Mouse (Mus musculus): ENCODE measurements around the gene Rdh11. TPM values are rescaled to one million over a fixed set of nuclear protein-coding genes. Genes with fewer than 3 reads are reported as not detected.

The Rdh11 gene
- polyA plus RNA-seq, 1 experiment from 2014 or later: 12.8 TPM

- no peak overlapping the region for H3K9ac ChIP-seq
- H3K36me3 ChIP-seq: no peaks in the 10 kb centered on the region
- H3K27me3 ChIP-seq: peaks cover 3% of the 10 kb centered on the region; the same call in 1 of the 2 replicates
- H3K9me3 ChIP-seq (replicated peaks): no peaks in the 10 kb centered on the region
- no peak overlapping the region for H3K4me2 ChIP-seq
- ATAC-seq (replicated peaks; ENCODE audit: insufficient number of reproducible peaks, insufficient read depth, low FRiP score, low read depth): no peak
- H3K4me3 ChIP-seq: no peak overlapping the region
- no peak overlapping the region for H3K27ac ChIP-seq
- 0 out of 2 replicates have a peak, but pooled peaks cover 3% of the 10 kb centered on the region for H3K4me1 ChIP-seq (replicated peaks)
Observed at GRCm38 (mm10) chr12:79138999-79139398, 53.1 kb downstream of the Rdh11 start.

- Histone ChIP-seq H3K36me3 (no peaks in the 10 kb centered on the region), H3K9me3 (replicated peaks) (no peaks in the 10 kb centered on the region), H3K4me3 (no peak overlapping the region), H3K4me1 (replicated peaks) (0 out of 2 replicates have a peak, but pooled peaks cover 3% of the 10 kb centered on the region), H3K9ac (no peak overlapping the region), H3K27me3 (peaks cover 19% of the 10 kb centered on the region), H3K27ac (no peak overlapping the region), H3K4me2 (no peak overlapping the region)
- WGBS: 85% methylated on average over 7 of the region's 7 CpGs
- no peak for ATAC-seq (replicated peaks; ENCODE audit: insufficient number of reproducible peaks, insufficient read depth, low FRiP score, low read depth)
Observed at GRCm38 (mm10) chr12:79136949-79137348, 55.1 kb downstream of the Rdh11 start.

DNA sequence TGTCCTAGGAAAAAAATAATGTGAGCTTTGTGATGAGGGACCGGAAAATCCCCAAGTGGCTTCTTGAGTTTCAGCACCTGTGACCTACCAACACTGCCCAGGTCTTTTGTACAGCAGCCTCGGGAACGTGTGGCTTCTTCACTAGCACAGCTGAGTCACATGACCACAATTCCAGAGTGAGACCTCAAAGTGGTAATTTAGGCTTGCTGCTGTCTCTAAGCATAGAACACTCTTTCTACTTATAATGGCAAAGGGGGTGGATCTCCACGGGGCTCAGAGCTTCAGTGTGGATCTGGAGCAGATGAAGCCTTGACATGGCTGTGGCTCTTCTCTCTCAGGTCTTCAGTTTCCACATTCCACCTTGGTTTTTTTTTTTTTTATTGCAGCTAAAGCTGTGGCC, 57.0 kb downstream of the Rdh11 start:
- Histone ChIP-seq H3K27ac (no peak overlapping the region), H3K9ac (no peak overlapping the region), H3K27me3 (peaks cover 38% of the 10 kb centered on the region), H3K36me3 (no peaks in the 10 kb centered on the region), H3K4me2 (no peak overlapping the region), H3K9me3 (replicated peaks) (no peaks in the 10 kb centered on the region), H3K4me3 (no peak overlapping the region), H3K4me1 (replicated peaks) (peaks cover 16% of the 10 kb centered on the region)
- ATAC-seq (replicated peaks; ENCODE audit: insufficient number of reproducible peaks, insufficient read depth, low FRiP score, low read depth): no peak
- 30% methylated on average over 4 of the region's 4 CpGs for WGBS

- 22% methylated on average over 8 of the region's 8 CpGs for WGBS
- Histone ChIP-seq H3K4me2 (no peak overlapping the region), H3K27me3 (peaks cover 41% of the 10 kb centered on the region), H3K36me3 (no peaks in the 10 kb centered on the region), H3K9me3 (replicated peaks) (no peaks in the 10 kb centered on the region), H3K4me1 (replicated peaks) (peaks cover 16% of the 10 kb centered on the region), H3K4me3 (no peak overlapping the region), H3K27ac (no peak overlapping the region), H3K9ac (no peak overlapping the region)
- ATAC-seq (replicated peaks; ENCODE audit: insufficient number of reproducible peaks, insufficient read depth, low FRiP score, low read depth): no peak
Observed at GRCm38 (mm10) chr12:79134676-79135075, 57.4 kb downstream of the Rdh11 start.

DNA sequence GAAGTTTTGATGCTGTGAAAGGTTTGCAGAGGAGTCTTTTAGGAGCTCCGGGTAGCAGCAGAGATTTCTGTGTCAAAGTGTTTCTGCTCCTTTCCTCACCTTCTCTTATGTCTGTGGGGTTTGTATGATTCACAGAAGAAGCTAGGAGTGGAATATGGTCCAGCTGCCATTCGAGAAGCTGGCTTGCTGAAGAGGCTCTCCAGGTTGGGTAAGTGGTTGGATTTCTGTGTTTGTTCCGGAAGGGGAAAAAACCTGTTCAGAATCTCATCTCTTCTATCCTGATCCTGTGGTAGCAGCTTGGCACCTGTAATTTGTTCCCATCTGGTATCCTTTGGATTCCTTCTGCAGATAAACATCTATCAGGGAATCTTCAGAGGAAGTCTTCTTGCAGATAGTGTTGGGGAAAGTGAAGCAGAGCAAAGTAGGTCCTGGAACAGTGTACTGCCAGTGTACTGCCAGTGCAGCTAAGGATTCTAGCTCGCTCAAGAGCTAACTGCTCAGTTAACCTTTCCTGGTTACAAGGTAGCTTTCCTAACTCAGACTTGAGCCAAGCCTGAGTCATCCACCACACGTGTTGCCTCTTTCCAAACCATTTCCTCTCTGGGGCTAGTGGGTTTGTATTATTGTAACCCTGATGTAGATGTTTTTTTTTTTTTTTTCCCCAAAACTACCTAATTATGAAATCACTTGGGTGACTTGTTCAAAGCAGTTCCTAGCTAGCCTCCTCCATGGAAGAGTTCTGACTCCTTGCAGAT, 60.2 kb downstream of the Rdh11 start:
- Histone ChIP-seq H3K4me1 (replicated peaks) (peaks cover 16% of the 10 kb centered on the region), H3K36me3 (no peaks in the 10 kb centered on the region), H3K27ac (no peak overlapping the region), H3K27me3 (peaks cover 45% of the 10 kb centered on the region), H3K4me2 (peak overlapping the region; percentile 82; the same call in 1 of the 2 replicates), H3K9me3 (replicated peaks) (no peaks in the 10 kb centered on the region), H3K4me3 (peak overlapping the region; percentile 47), H3K9ac (no peak overlapping the region)
- no peak for ATAC-seq (replicated peaks; ENCODE audit: insufficient number of reproducible peaks, insufficient read depth, low FRiP score, low read depth)
- WGBS: 29% methylated on average over 5 of the region's 5 CpGs

- no peak overlapping the region for H3K27ac ChIP-seq
- H3K9me3 ChIP-seq (replicated peaks): no peaks in the 10 kb centered on the region
- no peak overlapping the region for H3K9ac ChIP-seq
- ATAC-seq (replicated peaks; ENCODE audit: insufficient number of reproducible peaks, insufficient read depth, low FRiP score, low read depth): no peak
- H3K36me3 ChIP-seq: no peaks in the 10 kb centered on the region
- H3K4me2 ChIP-seq: peak overlapping the region; percentile 82
- WGBS: 1% methylated on average over 22 of the region's 22 CpGs
- peak overlapping the region; percentile 47 for H3K4me3 ChIP-seq
- peaks cover 16% of the 10 kb centered on the region for H3K4me1 ChIP-seq (replicated peaks)
- H3K27me3 ChIP-seq: peaks cover 45% of the 10 kb centered on the region
Observed at GRCm38 (mm10) chr12:79131178-79131675, 60.9 kb downstream of the Rdh11 start.

DNA sequence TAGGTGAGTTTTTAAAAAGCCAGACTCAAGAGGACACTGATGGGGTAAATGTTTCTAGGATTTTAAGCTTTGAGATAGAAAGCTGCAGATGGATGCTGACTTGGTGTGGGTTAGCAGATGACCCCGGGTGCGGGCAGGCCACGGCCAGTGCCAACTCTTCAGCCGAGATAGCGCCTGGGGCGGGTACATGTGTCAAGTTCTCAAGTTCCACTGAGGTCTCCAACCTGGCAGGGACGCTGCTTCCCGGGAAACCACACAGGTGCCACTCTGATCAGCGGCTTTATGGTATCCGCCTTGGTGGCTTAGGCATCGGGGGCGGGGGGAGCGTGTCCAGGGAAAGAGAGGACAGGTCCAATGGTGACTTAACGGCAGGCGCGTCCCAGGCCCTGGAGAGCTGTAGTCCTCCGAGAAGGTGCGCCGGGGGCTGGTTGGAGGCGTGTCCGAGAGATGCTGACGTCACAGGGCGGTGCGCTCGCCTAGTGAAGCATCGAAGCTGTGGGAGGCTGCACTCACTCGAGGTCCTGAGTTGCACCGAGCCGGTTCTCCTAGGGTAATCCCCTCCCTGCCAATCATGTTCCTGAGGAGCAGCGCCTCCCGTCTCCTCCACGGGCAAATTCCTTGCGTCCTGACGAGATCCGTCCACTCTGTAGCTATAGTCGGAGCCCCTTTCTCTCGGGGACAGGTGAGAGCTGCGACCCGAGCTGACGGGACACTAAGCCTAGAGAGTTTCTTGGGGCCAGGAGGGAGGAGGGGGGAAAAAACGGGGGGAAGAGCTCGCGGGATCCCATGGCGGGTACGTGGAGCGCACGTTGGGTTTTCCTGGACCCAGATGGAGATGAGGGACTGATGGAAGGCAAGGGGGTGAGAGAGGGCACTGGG, 61.6 kb downstream of the Rdh11 start, which contains the start of gene Arg2:
Gene Arg2, plus strand, starts transcription at position 479 of the 879 bp plus-strand sequence.
- H3K27ac ChIP-seq: no peak within 1 kb of the TSS
- peak within 1 kb of the TSS; percentile 82 for H3K4me2 ChIP-seq
- peak within 1 kb of the TSS; percentile 15; the same call in 1 of the 2 replicates for H3K9ac ChIP-seq
- H3K4me1 ChIP-seq (replicated peaks): peaks cover 16% of the 10 kb centered on the region
- 1% methylated on average over 47 of the region's 47 CpGs for WGBS
- peak; percentile 73; the same call in 1 of the 2 replicates for ATAC-seq (replicated peaks; ENCODE audit: insufficient number of reproducible peaks, insufficient read depth, low FRiP score, low read depth)
- no peaks in the 10 kb centered on the region for H3K9me3 ChIP-seq (replicated peaks)
- peaks cover 45% of the 10 kb centered on the region for H3K27me3 ChIP-seq
- H3K4me3 ChIP-seq: peak within 1 kb of the TSS; percentile 47
- no peaks in the 10 kb centered on the region for H3K36me3 ChIP-seq

Other genes starting within 250 kb of the Rdh11 start
- gene Tmem229b, start 184.7 kb downstream of the Rdh11 start, polyA plus RNA-seq (2015; fragmentation: Nextera tagmentation; extraction: Ambion mirVana): 1.9 and 6.0 TPM in 2 replicates
- 1.9 and 2.2 TPM in 2 replicates for gene Plekhh1, start 163.1 kb downstream of the Rdh11 start, polyA plus RNA-seq (2015; fragmentation: Nextera tagmentation; extraction: Ambion mirVana)
- gene Pigh, start 102.6 kb downstream of the Rdh11 start, polyA plus RNA-seq (2015; fragmentation: Nextera tagmentation; extraction: Ambion mirVana): 12.1 and 13.7 TPM in 2 replicates
- 0.20 and 0.61 TPM in 2 replicates for gene Arg2, start 61.5 kb downstream of the Rdh11 start, polyA plus RNA-seq (2015; fragmentation: Nextera tagmentation; extraction: Ambion mirVana)
- gene Vti1b, start 19.6 kb downstream of the Rdh11 start, polyA plus RNA-seq (2015; fragmentation: Nextera tagmentation; extraction: Ambion mirVana): 83.9 and 86.6 TPM in 2 replicates
- gene Rdh12, start 16.6 kb upstream of the Rdh11 start, polyA plus RNA-seq (2015; fragmentation: Nextera tagmentation; extraction: Ambion mirVana): 0.67 and 1.2 TPM in 2 replicates
- 8.1 and 9.9 TPM in 2 replicates for gene Zfyve26, start 104.0 kb upstream of the Rdh11 start, polyA plus RNA-seq (2015; fragmentation: Nextera tagmentation; extraction: Ambion mirVana)
- gene Rad51b, start 105.0 kb upstream of the Rdh11 start, polyA plus RNA-seq (2015; fragmentation: Nextera tagmentation; extraction: Ambion mirVana): 3.3 and 4.7 TPM in 2 replicates

All from heart, embryonic 15.5 days (tissue).